Mouse (Mus musculus) brain, embryonic 14.5 days (tissue): Measurements from ENCODE around the gene C1qtnf7.

ENCODE experiments used
- CTCF ChIP-seq: fragments of 200-500 bp; IDR thresholded peaks from 2 replicates; pipeline ENCODE4 v1.5.1; 2012; ENCODE audit warnings: inconsistent platforms, mild to moderate bottlenecking, moderate library complexity, borderline replicate concordance; ENCODE audit not compliant: insufficient read depth, insufficient read length; ENCODE audit errors: extremely low read depth
- POLR2A ChIP-seq: fragments of 200-500 bp; IDR thresholded peaks from 2 replicates; pipeline ENCODE4 v1.6.1; 2012; ENCODE audit warnings: mild to moderate bottlenecking, inconsistent platforms, borderline replicate concordance; ENCODE audit not compliant: poor library complexity, insufficient read depth, insufficient read length, severe bottlenecking; ENCODE audit errors: extremely low read depth

GRCm38 (mm10) chr5:43522866-43523265 lies 7.5 kb downstream of the C1qtnf7 start:
- TF ChIP-seq CTCF (no peak), POLR2A (no peak)
